Mouse (Mus musculus) right cerebral cortex, postnatal 10 days (tissue): Measurements from ENCODE around the gene Hexim2.

ENCODE experiments used
- DNase-seq, 2 experiments: peaks; one replicate each; pipeline ENCODE4 v3.0.0; 2021; ENCODE audit warnings: low spot score in 2 of 2

Gene Hexim2

DNA sequence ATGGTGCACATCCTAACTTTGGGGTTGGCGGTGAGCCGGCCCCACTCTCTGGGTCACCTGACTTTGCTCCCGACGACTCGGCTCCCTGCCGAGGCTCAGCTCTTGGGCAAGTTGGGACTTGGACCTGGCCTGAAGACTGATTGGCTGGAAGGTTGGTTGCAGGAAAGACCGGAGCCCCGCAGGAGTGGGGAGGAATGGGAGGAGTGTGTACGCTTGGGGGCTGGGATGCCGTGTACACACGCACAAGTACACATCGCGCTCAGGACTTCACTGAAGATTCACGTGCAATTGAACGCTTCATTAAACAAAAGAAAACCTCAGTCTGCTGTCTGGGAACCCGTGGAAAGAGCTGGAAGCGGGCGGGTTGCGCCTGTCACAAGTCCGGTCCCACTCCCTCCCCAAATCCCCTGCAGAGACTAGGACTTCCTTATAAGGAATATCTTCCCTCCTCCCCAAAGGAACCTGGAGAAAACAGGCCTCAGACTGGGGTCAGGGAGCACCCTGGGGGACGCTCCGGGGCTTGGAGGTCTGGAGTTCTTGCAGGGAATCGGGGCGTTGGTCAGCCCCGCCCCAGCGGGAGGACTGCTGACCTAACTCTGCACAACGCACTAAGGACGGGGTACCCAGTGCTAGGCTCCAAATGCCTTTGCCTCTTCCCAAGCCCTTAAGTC lies 20.2 kb upstream of the Hexim2 start:
- peak; percentile 69 for DNase-seq

DNA sequence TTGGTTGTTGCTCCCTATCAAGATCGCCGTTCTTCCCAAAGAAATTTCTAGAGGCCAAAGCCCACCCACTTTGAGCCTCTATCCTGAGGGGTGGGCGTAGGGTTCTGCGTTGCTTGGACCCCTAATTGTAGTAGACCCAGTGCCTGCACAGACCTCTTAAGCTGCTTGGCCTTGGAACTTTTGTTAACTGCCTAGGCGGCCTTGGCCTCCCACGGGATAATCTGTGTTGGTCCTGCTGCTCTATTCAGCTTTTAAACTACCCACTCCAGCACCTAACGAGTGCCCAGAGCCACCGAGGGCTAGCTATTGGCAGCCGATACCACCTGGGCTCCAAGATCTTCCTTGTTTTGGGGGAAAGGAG lies 19.7 kb upstream of the Hexim2 start:
- peak in 1 of 2 experiments; percentile 31 for DNase-seq

DNA sequence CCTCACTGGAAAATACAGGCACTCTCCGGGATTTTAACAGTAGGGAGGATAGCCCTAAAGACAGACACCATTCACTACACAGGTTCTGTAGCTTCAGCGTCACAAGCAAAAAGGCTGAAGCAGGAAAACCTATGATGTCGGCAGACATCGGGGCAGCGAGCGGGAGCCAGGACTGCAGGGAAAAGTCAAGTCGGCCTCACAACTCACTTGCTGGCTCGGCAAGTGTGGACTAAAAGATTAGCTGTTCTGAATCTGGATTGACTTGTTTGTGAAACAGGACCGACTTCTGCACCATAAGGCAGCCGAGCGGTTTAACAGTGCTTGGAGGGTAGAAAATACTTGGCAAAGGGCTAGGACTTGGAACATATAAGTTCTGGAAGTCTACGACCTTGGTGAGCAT lies 19.2 kb upstream of the Hexim2 start:
- peak in 1 of 2 experiments; percentile 30 for DNase-seq

DNA sequence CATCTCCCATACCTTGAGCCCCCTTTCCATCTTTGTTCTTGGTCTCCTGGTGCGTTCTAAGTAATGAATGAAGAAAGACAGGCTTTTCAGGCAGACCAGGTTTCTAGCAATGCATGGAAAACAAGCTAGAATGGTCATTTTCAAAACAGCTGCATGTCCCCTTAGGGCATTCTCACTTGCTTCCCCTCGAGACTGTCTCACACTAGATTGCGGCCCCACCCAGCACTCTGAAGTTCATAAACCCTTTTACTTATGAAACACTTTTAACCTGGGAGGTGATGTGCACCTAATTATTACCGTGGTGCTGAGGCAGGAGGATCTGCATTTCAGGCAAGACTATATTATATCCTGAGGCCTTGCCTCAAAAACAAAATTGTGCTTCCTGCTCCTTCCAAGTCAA lies 18.5 kb upstream of the Hexim2 start:
- no peak for DNase-seq

DNA sequence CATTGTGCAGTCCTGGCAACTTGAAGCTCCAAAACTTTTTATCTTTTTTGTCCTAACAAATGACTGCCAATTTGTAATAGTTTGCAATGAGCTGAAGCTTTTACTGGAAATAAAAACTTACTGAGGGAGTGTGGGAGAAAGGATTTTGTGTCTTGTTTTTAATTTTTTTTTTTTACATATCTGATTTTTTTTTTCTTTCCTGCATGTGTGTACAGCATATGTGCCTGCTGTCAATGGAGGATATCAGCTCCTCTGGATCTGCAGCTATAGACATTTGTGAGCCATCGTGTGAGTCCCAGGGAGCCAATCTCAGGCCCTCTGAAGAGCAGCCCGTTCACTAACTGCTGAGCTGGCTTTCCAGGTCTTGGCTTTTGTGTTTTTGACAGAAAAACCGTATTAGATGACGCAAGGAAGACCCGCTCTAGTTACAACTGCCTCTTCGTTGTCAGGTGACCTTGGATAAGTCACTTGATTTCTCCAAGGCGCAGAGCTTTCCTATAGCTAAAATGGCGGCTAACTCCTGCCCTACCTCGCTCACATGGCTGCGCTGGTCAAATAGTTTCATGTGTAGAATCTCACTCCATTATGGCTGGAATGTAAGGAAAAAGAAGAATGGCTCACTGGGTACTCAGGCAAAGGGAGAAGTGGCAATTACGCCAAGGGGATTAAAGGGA lies 17.8 kb upstream of the Hexim2 start:
- peak in 1 of 2 experiments; percentile 38 for DNase-seq

DNA sequence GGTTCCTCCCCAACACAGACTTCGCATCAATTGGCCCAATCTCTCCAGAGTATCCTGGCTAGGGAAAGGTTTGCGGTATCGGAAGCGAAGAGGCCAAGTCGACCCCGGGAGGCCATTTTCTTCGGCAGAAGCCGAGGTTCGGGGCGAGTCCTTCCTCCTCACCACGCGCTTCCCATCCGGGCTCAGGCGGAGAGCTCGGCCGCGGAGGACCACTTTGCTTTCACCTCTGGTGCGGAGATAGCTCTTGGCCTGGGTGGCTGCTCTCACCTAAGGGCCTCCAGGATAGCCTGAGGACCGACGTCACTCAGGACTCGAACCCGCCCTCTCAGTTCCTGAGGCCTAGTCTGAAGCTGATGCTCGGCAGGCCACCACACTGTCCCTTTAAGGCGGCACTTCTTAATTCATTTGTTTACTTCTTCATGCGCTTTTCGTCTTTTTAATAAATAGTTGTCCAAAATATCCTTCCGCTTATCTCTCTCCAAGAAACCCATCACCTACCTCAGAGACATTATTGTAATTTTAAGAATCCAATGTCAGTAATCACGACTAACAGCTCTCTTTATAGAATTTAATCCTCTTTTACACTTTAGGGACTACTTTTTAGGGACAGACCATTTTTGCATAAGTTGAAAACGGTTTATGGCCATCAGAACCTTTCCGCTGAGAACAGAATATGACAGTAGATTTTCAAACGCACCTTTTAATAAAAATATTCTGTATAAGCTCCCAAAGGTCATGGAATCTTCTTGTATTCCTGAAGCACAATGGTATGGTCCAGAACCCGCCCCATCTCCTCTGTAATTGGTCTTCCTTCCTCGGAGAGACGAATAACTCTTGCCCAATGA lies 16.8 kb upstream of the Hexim2 start:
- peak; percentile 88 to 91 for DNase-seq

DNA sequence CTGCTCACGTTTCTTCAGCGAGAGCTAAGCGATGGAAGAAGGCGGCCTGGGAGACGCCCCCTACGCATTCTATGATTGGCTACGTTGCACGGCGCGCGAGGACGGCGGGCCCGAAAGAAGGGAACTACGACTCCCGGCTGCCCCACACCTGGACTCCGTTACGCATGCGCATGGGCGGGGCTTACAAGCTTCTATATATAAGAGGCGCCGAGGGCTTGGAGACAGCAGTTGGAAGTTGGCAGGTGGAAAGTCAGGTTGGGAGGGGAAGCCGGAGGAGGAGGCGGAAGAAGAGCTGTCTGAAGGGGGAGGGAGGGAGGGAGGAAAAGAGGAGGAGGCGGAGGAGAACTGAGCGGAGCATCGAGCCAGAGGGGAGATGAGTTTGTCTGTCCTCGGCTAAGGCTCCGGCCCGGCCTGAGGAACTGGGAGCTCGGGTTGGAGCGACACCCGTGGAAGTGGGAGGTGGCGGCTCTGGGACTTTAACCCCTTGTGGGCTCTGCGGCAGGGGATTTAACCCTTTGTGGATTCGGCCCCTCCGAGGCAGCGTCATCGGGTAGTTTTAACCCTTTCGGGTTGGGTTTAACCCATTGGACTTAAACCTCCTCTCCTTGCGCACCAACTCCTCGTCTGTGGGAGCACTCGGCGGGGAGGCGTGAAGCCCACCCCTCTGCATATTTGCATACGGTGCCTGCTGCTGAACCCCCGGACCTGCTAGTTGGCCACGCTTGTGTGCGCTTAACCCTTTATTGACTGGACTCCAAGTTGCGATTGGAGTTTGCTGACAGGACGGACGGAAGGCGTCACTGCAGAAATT lies 16.0 kb upstream of the Hexim2 start, which contains the start of gene Hexim1:
Gene Hexim1 (plus strand): TSS at position 224 of the 811 bp plus-strand sequence.
- DNase-seq = peak; percentile 100

DNA sequence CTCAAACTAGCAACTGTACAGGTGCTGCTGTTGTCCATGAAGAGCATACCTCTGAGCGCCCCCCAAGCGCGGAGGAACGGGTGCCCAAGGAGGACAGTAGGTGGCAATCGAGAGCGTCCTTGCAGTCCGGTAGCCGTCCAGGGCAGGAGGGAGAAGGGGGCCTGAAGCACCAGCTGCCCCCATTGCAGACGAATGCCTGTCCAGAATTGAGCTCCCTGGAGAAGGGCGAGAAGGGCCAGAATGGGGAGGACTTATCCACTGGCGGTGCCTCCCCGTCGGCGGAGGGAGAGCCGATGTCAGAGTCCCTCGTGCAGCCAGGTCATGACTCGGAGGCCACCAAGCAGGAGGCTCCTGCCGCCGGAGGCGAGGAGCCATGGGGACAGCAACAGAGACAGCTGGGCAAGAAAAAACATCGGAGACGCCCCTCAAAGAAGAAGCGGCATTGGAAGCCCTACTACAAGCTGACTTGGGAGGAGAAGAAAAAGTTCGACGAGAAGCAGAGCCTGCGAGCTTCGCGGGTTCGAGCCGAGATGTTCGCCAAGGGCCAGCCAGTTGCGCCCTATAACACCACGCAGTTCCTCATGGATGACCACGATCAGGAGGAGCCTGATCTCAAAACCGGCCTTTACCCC lies 15.2 kb upstream of the Hexim2 start:
- peak; percentile 81 to 85 for DNase-seq

DNA sequence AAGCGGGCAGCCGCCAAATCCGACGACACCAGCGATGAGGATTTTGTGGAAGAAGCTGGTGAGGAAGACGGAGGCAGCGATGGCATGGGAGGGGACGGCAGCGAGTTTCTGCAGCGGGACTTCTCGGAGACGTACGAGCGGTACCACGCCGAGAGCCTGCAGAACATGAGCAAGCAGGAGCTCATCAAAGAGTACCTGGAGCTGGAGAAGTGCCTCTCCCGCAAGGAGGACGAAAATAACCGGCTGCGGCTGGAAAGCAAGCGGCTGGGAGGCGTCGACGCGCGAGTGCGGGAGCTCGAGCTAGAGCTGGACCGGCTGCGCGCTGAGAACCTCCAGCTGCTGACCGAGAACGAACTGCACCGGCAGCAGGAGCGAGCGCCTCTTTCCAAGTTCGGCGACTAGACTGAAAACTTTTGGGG lies 14.6 kb upstream of the Hexim2 start:
- peak in 1 of 2 experiments; percentile 66 for DNase-seq

DNA sequence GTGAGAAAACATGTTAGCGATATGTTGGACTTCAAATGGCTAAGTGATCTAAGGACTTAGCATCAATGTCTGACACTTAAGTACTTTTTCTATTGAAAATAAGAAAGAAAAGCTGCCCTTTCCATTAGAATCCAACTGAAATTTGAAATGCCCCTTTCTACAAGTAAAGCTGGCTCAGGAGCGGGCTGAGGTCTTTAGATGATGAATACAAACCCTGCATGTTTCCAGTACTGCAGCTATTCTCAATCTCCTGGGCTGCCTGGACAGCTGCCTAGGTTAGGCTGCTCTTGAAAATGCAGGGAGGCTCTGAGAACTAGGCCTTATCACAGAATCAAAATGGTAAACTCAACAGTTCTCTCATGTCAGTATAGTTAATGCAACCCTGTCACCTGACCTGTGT lies 13.4 kb upstream of the Hexim2 start:
- DNase-seq = no peak

DNA sequence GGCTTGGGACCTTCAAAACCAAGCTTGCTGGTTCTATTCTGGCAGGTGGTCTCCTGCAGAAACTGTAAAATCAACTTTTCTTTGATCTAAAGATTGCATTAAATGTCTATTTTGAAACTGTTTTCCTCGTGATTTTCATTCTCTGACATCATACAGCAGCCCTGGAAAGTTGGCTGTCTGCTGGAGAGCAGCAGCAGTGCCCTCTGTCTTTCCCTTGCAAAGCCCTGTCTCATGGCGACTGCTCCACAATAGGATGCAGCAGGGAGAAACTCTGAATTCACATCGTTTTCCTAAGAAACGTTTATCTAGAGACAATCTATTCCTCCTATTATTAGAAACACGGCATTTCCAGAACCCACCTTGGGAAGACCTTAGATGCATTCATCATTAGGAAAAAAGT lies 12.6 kb upstream of the Hexim2 start:
- peak in 1 of 2 experiments; percentile 33 for DNase-seq

DNA sequence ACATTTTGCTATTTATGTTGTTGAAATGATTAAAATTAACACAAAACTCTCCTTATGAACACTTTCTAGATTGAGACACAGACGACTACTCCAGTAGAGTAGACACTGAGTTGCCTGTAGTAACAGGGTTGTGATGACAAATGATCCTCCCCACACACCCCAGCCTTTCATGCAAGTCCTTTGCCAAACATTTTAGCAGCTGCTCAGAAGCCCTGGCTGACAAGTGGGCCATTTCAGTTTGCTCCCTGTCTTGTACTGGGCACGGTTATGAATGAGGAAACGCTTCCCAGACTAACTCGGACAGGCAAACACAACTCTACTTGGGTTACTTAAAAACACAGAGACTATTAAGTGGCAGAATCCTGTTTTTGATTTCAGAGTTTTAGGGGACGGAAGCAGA lies 11.9 kb upstream of the Hexim2 start:
- peak; percentile 27 to 37 for DNase-seq

DNA sequence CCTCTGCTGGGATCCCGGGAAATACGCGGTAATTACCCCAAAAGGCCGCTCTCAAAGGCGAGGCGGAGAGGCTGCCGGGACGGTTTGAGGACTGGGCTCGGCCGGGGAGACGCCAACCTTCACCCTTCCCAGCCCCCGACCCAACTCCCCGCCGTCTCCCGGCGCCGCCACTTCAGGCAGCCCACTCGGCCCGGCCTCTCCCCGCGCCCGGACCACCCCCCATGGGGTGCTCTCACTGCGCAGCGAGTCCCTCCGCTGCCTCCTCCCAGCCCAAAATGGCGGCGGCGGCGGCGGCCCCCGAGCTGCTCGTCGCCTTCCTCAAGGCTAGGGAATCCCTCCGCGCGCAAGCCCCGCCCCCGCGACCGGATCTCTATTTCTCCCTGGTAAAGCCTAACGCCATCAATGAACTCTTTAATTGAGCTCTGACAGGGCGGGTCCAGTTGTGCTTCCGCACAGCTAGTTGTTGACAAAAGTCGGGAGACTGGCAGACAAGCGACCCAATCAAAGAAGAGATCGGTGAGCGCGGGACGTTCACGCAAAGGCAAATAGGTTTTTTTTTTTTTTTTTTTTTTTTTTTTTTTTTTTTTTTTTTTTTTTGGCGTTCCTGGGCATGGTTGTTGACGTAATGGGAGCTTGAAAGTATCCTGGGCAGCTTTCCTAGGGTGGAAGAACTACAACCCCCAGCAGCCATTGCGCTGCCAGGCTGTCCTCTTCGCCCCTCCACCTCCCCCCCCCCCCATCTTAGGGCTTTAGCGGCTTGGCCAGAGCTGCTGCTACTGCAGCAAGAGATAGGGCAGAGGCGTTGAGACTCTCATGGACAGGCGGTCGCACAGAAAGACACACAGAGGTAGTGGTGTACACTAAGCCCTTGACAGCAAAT lies 587 bp downstream of the Hexim2 start:
- DNase-seq = peak; percentile 100

DNA sequence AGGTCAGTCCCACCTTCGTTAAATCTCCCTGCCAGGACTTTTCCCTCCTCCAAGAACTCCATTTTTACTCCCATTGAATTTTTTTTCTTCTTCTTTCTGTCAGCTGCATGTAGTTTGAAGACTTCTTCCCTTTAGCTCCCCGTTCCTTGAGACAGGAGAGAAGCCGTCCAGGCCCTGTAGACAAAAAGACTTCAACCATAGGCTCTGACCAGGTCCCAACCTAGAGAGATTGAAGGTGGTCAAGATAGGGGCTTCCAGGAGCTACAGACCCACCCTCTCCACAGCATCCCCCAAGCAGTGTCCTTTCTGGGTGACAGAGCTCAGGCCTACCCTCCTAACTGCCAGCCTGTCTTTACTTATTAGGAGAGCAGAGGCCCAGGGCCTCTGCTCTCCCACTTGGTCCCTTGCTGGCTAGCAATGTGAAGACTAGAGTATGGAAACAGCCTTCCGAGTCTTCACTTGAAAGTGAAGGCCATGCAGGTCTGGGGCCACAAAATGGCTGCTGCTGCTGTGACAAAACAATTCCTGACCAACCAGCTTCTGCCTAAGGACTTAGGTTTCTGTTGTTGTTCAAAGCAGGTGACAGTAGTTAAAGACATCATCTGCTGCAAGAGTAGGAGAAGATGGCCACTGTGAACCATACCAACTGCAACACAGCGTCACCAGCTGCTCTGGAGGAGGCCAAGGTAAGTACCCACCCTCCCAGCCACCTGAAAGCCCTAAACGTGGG lies 1.4 kb downstream of the Hexim2 start:
- peak in 1 of 2 experiments; percentile 37 for DNase-seq

DNA sequence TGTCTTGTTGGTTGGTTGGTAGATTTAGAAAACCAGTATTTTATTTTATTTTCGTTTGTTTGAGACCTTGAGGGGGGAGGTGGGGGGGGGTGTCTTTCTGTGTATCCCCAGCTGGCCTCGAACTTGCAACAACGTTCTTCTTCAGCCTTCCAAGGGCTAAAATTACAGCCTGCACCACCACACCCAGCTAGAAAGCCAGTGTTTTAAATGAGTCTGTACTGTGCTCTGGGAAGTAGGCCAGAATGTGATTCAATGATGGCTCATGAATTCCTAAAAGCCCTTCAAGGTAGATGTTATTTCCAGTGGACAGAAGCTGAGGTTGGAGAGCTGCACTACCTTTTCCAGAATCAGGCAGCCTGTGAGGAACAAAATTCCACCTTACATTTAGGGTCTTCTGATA lies 2.0 kb downstream of the Hexim2 start:
- DNase-seq = no peak

DNA sequence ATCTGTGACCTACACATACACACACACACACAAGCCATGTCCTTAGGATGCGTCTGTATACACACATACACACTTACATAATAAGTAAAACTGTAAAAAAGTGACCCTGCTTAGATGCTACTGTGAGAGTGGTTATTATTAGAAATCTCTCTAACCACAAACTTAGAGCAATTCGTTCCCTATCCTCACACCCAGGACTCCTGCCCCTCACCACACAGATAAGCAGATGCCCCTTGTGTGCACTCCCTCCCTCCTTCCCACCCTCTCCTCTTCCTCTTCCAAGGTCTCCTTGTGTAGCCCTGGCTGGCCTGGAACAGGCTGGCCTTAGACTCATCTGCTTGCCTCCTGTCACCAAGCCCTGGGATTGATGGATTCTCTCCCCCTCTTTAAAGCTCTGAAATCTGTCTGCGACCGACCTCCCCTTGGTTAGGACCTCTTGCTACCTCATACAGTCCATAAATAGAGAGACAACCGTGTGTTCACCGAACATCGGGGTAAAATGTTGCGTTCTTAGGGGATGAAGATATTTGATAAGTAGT lies 3.9 kb downstream of the Hexim2 start:
- DNase-seq = no peak

DNA sequence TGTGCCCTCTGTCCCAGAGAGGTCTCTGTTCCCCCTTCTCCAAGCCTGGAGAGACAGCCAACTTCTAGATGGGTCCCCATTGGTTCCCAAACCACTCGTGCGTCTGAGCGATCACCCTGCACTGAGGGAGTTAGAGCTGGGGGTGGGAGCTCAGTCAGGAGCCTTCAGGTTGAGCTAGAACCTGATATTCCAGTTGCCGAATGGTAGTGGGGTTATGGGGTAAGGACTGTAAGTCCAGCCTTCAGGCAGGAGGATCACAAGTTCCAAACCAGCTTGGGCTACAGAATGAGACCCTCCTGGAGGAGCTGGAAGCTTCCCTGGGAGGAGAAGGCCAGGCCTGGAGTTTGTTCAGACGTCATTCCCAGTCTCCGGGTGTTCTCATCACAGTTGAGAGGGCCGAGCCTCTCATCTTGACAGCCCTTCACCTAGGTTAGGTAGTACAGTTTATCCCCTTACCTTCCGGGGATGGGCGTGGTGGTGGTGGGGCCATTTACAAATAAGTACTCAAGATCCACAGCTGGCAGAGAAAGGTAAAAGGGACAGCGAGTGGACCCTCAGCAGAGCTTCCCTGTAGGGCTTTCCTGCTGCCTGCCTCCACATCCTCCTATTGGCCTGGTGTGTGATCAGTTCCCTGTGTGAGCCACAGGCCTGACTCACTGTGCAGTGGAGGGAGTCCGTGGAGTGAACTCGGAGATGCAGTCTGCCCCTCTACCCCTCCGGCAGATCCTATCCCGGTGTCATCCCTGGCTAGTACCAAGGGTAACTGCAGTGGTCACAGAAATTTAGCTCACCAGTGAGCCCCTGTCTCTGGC lies 7.9 kb downstream of the Hexim2 start:
- peak in 1 of 2 experiments; percentile 26 for DNase-seq

DNA sequence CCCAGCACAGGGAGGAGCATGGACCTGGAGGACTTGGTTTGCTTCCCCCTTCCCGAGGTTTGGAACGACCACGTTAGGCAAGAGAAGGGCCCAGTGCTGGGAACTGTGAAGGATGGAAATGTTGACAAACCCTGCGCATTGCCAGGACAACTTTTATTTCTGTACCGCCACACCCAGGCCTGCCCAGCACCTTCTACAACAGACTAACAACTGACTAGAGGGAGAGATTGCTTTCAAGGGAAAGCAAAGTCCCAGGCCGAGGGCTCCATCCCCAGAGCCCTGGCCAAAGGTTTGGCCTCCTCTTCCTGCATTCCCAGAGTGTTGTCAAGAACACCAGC lies 8.5 kb downstream of the Hexim2 start:
- no peak for DNase-seq
